Mouse (Mus musculus) heart, embryonic 10.5 days (tissue): ENCODE measurements around the gene Helz. TPM values are rescaled to one million over a fixed set of nuclear protein-coding genes. Genes with fewer than 3 reads are reported as not detected.

Source experiments
- DNase-seq: peaks from one replicate; pipeline ENCODE4 v3.0.0-alpha.2; 2017; ENCODE audit warnings: low spot score
- H3K27ac ChIP-seq: fragments of 300-500 bp; sonication (generic); 2 replicates; pipeline ENCODE4 v1.5.1; 2016; ENCODE audit warnings: mild to moderate bottlenecking
- H3K27me3 ChIP-seq: fragments of 300-500 bp; sonication (generic); 2 replicates; pipeline ENCODE4 v1.6.1; 2016; ENCODE audit warnings: mild to moderate bottlenecking; ENCODE audit not compliant: poor library complexity, insufficient read depth, severe bottlenecking
- H3K36me3 ChIP-seq: fragments of 300-500 bp; sonication (generic); 2 replicates; pipeline ENCODE4 v1.6.1; 2016; ENCODE audit warnings: mild to moderate bottlenecking, moderate library complexity
- H3K4me1 ChIP-seq: fragments of 300-500 bp; sonication (generic); 2 replicates; pipeline ENCODE4 v1.6.1; 2016; ENCODE audit warnings: mild to moderate bottlenecking
- H3K4me3 ChIP-seq: fragments of 300-500 bp; sonication (generic); 2 replicates; pipeline ENCODE4 v1.5.1; 2016; ENCODE audit warnings: mild to moderate bottlenecking, moderate library complexity
- H3K9me3 ChIP-seq: fragments of 300-500 bp; sonication (generic); 2 replicates; pipeline ENCODE4 v1.6.1; 2016; ENCODE audit warnings: mild to moderate bottlenecking, moderate library complexity
- WGBS: fragments of 180-500 bp; shearing (Covaris S2); methylation state at CpG from one replicate; pipeline ENCODE4 v1.1.7; 2016; 5-methylcytosine and 5-hydroxymethylcytosine counted together
- microRNA-seq: library from miRNA; unstranded; fragments of <30 nt; microRNA quantifications from one replicate; pipeline ENCODE4, GENCODE M21; 2017
- polyA plus RNA-seq: library from polyadenylated mRNA; unstranded; fragments of >200 nt; fragmentation: Nextera tagmentation; extraction: Ambion mirVana; gene quantifications from 2 replicates; pipeline ENCODE4 v1.2.1, GENCODE M21; 2016

Gene Helz
- polyA plus RNA-seq, 1 experiment from 2014 or later = 20.9 TPM

GRCm38 (mm10) chr11:107729141-107729540 is 181.4 kb downstream of the Helz start:
- H3K36me3 ChIP-seq = no peaks in the 10 kb centered on the region
- H3K27me3 ChIP-seq = no peaks in the 10 kb centered on the region; the same call in 1 of the 2 replicates
- no peak overlapping the region for H3K4me3 ChIP-seq
- H3K9me3 ChIP-seq = no peaks in the 10 kb centered on the region
- no peak for DNase-seq
- no peaks in the 10 kb centered on the region for H3K4me1 ChIP-seq
- H3K27ac ChIP-seq = no peak overlapping the region
- 76% methylated on average over 7 of the region's 7 CpGs for WGBS

- DNase-seq = no peak
- no peak overlapping the region for H3K27ac ChIP-seq
- H3K4me1 ChIP-seq = no peaks in the 10 kb centered on the region
- 80% methylated on average over 4 of the region's 4 CpGs for WGBS
- H3K27me3 ChIP-seq = no peaks in the 10 kb centered on the region; the same call in 1 of the 2 replicates
- H3K36me3 ChIP-seq = no peaks in the 10 kb centered on the region
- no peaks in the 10 kb centered on the region for H3K9me3 ChIP-seq
- no peak overlapping the region for H3K4me3 ChIP-seq
These were observed 183.2 kb downstream of the Helz start for GRCm38 (mm10) chr11:107730940-107731339.

DNA sequence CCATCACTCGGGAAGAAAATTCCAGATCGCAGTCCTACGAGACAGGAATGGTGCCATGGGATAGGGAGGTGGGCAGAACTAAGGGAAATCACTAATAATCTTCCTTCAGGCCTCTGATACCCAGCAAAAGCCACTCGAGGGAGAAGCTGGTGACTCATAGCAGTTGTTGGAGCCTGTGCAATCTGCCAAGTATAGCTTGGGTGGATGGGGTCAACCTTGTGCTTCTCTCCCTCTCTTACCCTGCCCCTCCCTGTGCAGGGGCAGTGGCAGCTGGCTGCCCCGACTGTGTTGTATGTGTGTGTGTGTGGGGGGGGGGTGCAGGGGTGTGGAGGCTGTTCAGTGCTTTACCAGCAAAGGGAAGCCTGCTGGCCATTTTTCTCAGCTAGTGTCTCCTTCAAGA is 183.8 kb downstream of the Helz start:
- DNase-seq = no peak
- H3K4me1 ChIP-seq = no peaks in the 10 kb centered on the region
- WGBS = 62% methylated on average over 5 of the region's 5 CpGs
- H3K27me3 ChIP-seq = no peaks in the 10 kb centered on the region; the same call in 1 of the 2 replicates
- H3K9me3 ChIP-seq = no peaks in the 10 kb centered on the region
- no peaks in the 10 kb centered on the region for H3K36me3 ChIP-seq
- H3K27ac ChIP-seq = no peak overlapping the region
- H3K4me3 ChIP-seq = no peak overlapping the region

- no peak for DNase-seq
- no peak overlapping the region for H3K27ac ChIP-seq
- WGBS = 76% methylated on average over 7 of the region's 7 CpGs
- no peaks in the 10 kb centered on the region for H3K36me3 ChIP-seq
- H3K9me3 ChIP-seq = no peaks in the 10 kb centered on the region
- no peak overlapping the region for H3K4me3 ChIP-seq
- no peaks in the 10 kb centered on the region for H3K4me1 ChIP-seq
- H3K27me3 ChIP-seq = no peaks in the 10 kb centered on the region; the same call in 1 of the 2 replicates
These were observed 186.4 kb downstream of the Helz start for GRCm38 (mm10) chr11:107734133-107734532.

DNA sequence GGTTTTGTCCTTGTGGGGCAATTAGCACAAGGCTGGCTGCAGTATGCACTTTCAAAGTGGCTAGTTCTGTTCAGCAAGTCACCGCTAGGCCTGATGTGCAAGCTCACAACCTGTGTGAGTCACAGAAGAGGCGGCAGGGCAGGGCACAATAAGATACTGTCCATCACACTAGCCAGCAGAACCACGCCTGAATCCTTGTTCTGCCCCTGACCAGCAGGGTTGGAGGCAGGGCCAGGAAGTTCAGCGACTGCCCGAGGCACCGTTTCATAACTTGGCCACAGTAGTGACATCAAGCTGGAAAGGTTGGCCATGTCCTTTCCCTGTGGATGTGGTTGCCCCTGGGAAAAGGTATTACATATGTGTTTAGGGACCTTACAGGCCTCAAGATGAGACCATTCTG is 190.2 kb downstream of the Helz start:
- Histone ChIP-seq H3K4me1 (no peaks in the 10 kb centered on the region; the same call in 1 of the 2 replicates), H3K27ac (no peak overlapping the region), H3K27me3 (peaks cover 4% of the 10 kb centered on the region; the same call in 1 of the 2 replicates), H3K36me3 (no peaks in the 10 kb centered on the region), H3K9me3 (no peaks in the 10 kb centered on the region), H3K4me3 (no peak overlapping the region)
- 68% methylated on average over 6 of the region's 6 CpGs for WGBS
- DNase-seq = no peak

DNA sequence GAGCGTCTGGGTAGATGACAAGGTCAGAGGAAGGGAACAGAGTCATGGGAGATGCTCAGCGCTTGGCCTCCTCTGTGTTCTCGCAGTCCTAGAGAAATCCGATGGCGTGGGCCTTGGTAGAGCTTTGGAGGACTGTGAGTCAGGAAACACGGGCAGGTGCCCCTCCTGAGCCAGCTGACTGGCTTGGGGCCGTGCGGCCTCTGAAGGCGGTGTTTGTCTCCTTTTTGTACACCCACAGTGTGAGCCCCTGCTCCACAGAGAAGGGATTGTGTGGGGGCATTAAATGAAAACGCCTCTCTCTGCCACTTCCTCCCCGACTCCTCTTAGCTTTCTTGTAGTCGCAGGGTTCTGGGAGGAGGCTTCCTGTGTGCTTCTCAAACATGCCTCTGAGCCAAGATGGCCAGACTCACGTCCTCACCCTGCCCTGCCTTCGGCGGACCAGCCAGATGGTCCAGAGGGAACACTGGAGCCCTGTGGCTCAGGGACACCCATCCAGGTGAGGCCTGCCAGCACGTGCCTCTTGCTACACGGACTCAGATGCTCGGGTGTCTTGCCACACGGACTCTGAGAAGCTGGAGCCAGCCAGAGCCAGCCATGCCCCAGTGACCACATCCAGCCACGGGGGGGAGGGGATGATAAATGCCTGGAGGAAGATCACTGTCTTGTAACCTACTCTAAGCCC is 190.8 kb downstream of the Helz start:
- Histone ChIP-seq H3K27ac (no peak overlapping the region), H3K4me3 (no peak overlapping the region), H3K36me3 (no peaks in the 10 kb centered on the region), H3K9me3 (no peaks in the 10 kb centered on the region), H3K27me3 (peaks cover 4% of the 10 kb centered on the region; the same call in 1 of the 2 replicates), H3K4me1 (no peaks in the 10 kb centered on the region; the same call in 1 of the 2 replicates)
- DNase-seq = no peak
- 75% methylated on average over 20 of the region's 20 CpGs for whole genome bisulfite sequencing

GRCm38 (mm10) chr11:107743100-107743499 is 195.4 kb downstream of the Helz start:
- peaks cover 4% of the 10 kb centered on the region; the same call in 1 of the 2 replicates for H3K27me3 ChIP-seq
- H3K4me3 ChIP-seq = no peak overlapping the region
- no peaks in the 10 kb centered on the region for H3K9me3 ChIP-seq
- H3K27ac ChIP-seq = no peak overlapping the region
- no peaks in the 10 kb centered on the region for H3K36me3 ChIP-seq
- DNase-seq = no peak
- H3K4me1 ChIP-seq = no peaks in the 10 kb centered on the region; the same call in 1 of the 2 replicates
- WGBS = 71% methylated on average over 3 of the region's 3 CpGs

Small RNA genes lying within 50 kb of the gene (microRNA-seq; reads per million reads assigned to microRNA genes)
- not detected for gene Mir6932

Other genes with a start within 250 kb of the Helz start
- 6.6 and 11.6 TPM in 2 replicates for gene Pitpnc1, start 77.2 kb upstream of the Helz start, polyA plus RNA-seq
- 191 and 223 TPM in 2 replicates for gene Psmd12, start 68.4 kb upstream of the Helz start, polyA plus RNA-seq
- not detected in 2 replicates for gene Cacng1, start 168.6 kb downstream of the Helz start, polyA plus RNA-seq
- gene Cacng4, start 246.6 kb downstream of the Helz start, polyA plus RNA-seq = 0.14 and 0.80 TPM in 2 replicates